ENCODE assay signal across 21 mouse cellular contexts in genomic region chr6:14281476-14281875, GRCm38 (mm10).
A peak's percentile ranks its signal among the peaks of the same experiment; 100 is the strongest.
DNase-seq lines count a peak whose midpoint lies in the region; ATAC-seq lines count a peak whose summit lies in the region.
"Had no signal": no experiment of that assay in that cellular context is flagged by ENCODE, and none has a peak within 500 bp of the region (broad histone marks: within the 10 kb centered on the region; RNA-seq: fewer than 3 reads in every experiment).

No protein-coding gene starts in this region.

- no peaks in the 10 kb centered on the region for H3K27me3 ChIP-seq in forebrain, embryonic 13.5 days
- H3K27me3 ChIP-seq: embryonic facial prominence, embryonic 13.5 days; forebrain, embryonic 12.5 days; heart, embryonic 13.5 days; hindbrain, embryonic 12.5 days had no signal

- 92% methylated on average over 2 of the region's 2 CpGs for WGBS in forebrain, embryonic 13.5 days

- peak; percentile 4 for DNase-seq in cerebellum, adult 11 months
- peak; percentile 30 to 31 for DNase-seq in cerebellum, adult 18-20 months
- peak; percentile 40 for DNase-seq in cerebellum, adult 9-11 months
- DNase-seq in cerebellum, postnatal 36 days, result peak; percentile 42 to 51
- no peak for DNase-seq in heart, postnatal 25 days (ENCODE audit: low spot score)
- DNase-seq in layer of hippocampus, adult 11-12 months (ENCODE audit: low spot score), result no peak
- DNase-seq: adrenal gland, adult 8-10 months; adrenal gland, postnatal 36 days; gastrocnemius, adult 2 months; gastrocnemius, postnatal 25 days; heart, adult 11 months; heart, postnatal 4 days; kidney, adult 8-10 months had no signal

- no peaks in the 10 kb centered on the region for H3K36me3 ChIP-seq in forebrain, embryonic 13.5 days (ENCODE audit: poor library complexity, severe bottlenecking)
- H3K36me3 ChIP-seq: embryonic facial prominence, embryonic 13.5 days; forebrain, embryonic 12.5 days; heart, embryonic 13.5 days; hindbrain, embryonic 12.5 days had no signal

- no peaks in the 10 kb centered on the region for H3K4me1 ChIP-seq in forebrain, embryonic 13.5 days
- H3K4me1 ChIP-seq: embryonic facial prominence, embryonic 13.5 days; forebrain, embryonic 12.5 days; heart, embryonic 13.5 days; hindbrain, embryonic 12.5 days had no signal

- intact Hi-C loops in heart, postnatal 25 days (cut with DNase I), result no loop called here

- no peak overlapping the region for H3K9ac ChIP-seq in forebrain, embryonic 13.5 days
- H3K9ac ChIP-seq: embryonic facial prominence, embryonic 13.5 days; forebrain, embryonic 12.5 days; heart, embryonic 13.5 days; hindbrain, embryonic 12.5 days had no signal

- no peak overlapping the region for H3K4me2 ChIP-seq in forebrain, embryonic 13.5 days
- H3K4me2 ChIP-seq: embryonic facial prominence, embryonic 13.5 days; forebrain, embryonic 12.5 days; heart, embryonic 13.5 days; hindbrain, embryonic 12.5 days had no signal

- no peak overlapping the region for H3K27ac ChIP-seq in forebrain, embryonic 13.5 days
- H3K27ac ChIP-seq: embryonic facial prominence, embryonic 13.5 days; forebrain, embryonic 12.5 days; gastrocnemius, adult 2 months; heart, embryonic 13.5 days; hindbrain, embryonic 12.5 days had no signal

- H3K9me3 ChIP-seq in forebrain, embryonic 13.5 days (replicated peaks), result no peaks in the 10 kb centered on the region
- H3K9me3 ChIP-seq: embryonic facial prominence, embryonic 13.5 days; forebrain, embryonic 12.5 days; heart, embryonic 13.5 days; hindbrain, embryonic 12.5 days had no signal

- no peak for ATAC-seq in forebrain, embryonic 13.5 days
- ATAC-seq: hindbrain, embryonic 16.5 days; inflammation-experienced regulatory T-cells, adult 6 months; intestine, postnatal 0 days had no signal

- H3K4me3 ChIP-seq in forebrain, embryonic 13.5 days, result no peak overlapping the region
- H3K4me3 ChIP-seq: embryonic facial prominence, embryonic 13.5 days; forebrain, embryonic 12.5 days; gastrocnemius, adult 2 months; heart, embryonic 13.5 days; hindbrain, embryonic 12.5 days had no signal

Comparison
In these comparisons a context has a peak if more than half of its experiments do, and no peak if none do; other contexts are left out.
1. DNase-seq: peak in cerebellum, adult 11 months (single experiment), cerebellum, adult 18-20 months (2 of 2), cerebellum, adult 9-11 months (single experiment) and cerebellum, postnatal 36 days (2 of 2); none in heart, postnatal 25 days (single experiment) and layer of hippocampus, adult 11-12 months (single experiment).